Mouse (Mus musculus) liver, adult 2 months (tissue): Measurements from ENCODE around the gene Rnf130.

ENCODE experiments used
- CTCF ChIP-seq: fragments of 200-500 bp; IDR thresholded peaks from 2 replicates; pipeline ENCODE4 v1.5.1; 2011; ENCODE audit warnings: low read depth, low read length, control low read depth
- POLR2A ChIP-seq: fragments of 200-500 bp; IDR thresholded peaks from 2 replicates; pipeline ENCODE4 v1.6.1; 2011; ENCODE audit warnings: low read length, control low read depth; ENCODE audit not compliant: insufficient read depth; ENCODE audit errors: extremely low read depth

GRCm38 (mm10) chr11:50122631-50123081 is 97.5 kb downstream of the Rnf130 start:
- TF ChIP-seq CTCF (no peak), POLR2A (no peak)
